Mouse (Mus musculus) forebrain, embryonic 13.5 days (tissue): ENCODE measurements at regions not wholly inside any gene's neighbourhood (a gene's known extent, or its start where the extent isn't known, plus 50 kb on each side); places are given as distances from the start of the nearest gene placed in this dataset.

Experiments
- ATAC-seq: fragments of 200-750 bp; cut with Nextera tagmentation; 2 replicates; pipeline ENCODE4 v1.8.0; 2017
- H3K27ac ChIP-seq: fragments of 300-500 bp; sonication (generic); 2 replicates; pipeline ENCODE4 v1.5.1; 2015; ENCODE audit warnings: inconsistent platforms, mild to moderate bottlenecking, moderate library complexity
- H3K27me3 ChIP-seq: fragments of 300-500 bp; sonication (generic); 2 replicates; pipeline ENCODE4 v1.6.1; 2015; ENCODE audit warnings: mild to moderate bottlenecking, inconsistent platforms
- H3K36me3 ChIP-seq: fragments of 300-500 bp; sonication (generic); 2 replicates; pipeline ENCODE4 v1.6.1; 2015; ENCODE audit warnings: mild to moderate bottlenecking, inconsistent platforms; ENCODE audit not compliant: poor library complexity, severe bottlenecking
- H3K4me1 ChIP-seq: fragments of 300-500 bp; sonication (generic); 2 replicates; pipeline ENCODE4 v1.6.1; 2015; ENCODE audit warnings: inconsistent platforms
- H3K4me2 ChIP-seq: fragments of 300-500 bp; sonication (generic); 2 replicates; pipeline ENCODE4 v1.6.1; 2015; ENCODE audit warnings: inconsistent platforms, mild to moderate bottlenecking, moderate library complexity
- H3K4me3 ChIP-seq: fragments of 300-500 bp; sonication (generic); 2 replicates; pipeline ENCODE4 v1.5.1; 2015; ENCODE audit warnings: mild to moderate bottlenecking, inconsistent platforms
- H3K9ac ChIP-seq: fragments of 300-500 bp; sonication (generic); 2 replicates; pipeline ENCODE4 v1.6.1; 2015; ENCODE audit warnings: mild to moderate bottlenecking, inconsistent platforms
- H3K9me3 ChIP-seq: fragments of 300-500 bp; sonication (generic); replicated peaks from 2 replicates; pipeline ENCODE4 v1.6.1; 2016; ENCODE audit warnings: inconsistent platforms
- WGBS: fragments of 180-500 bp; shearing (Covaris S2); methylation state at CpG from one replicate; pipeline ENCODE4 v1.1.7; 2015; 5-methylcytosine and 5-hydroxymethylcytosine counted together

- no peaks in the 10 kb centered on the region for H3K36me3 ChIP-seq
- peaks cover 9% of the 10 kb centered on the region; the same call in 1 of the 2 replicates for H3K4me1 ChIP-seq
- no peaks in the 10 kb centered on the region for H3K27me3 ChIP-seq
- no peak for ATAC-seq
- H3K4me3 ChIP-seq: no peak overlapping the region
- no peak overlapping the region for H3K27ac ChIP-seq
- no peaks in the 10 kb centered on the region for H3K9me3 ChIP-seq
- WGBS: 97% methylated on average over 3 of the region's 3 CpGs
- no peak overlapping the region for H3K9ac ChIP-seq
- no peak overlapping the region for H3K4me2 ChIP-seq
Observed at GRCm38 (mm10) chr10:96336271-96336670, 199.9 kb downstream of the Gm5426 start.

GRCm38 (mm10) chr10:96337088-96337666, 200.8 kb downstream of the Gm5426 start:
- Histone ChIP-seq H3K27ac (no peak overlapping the region), H3K4me3 (no peak overlapping the region), H3K9me3 (no peaks in the 10 kb centered on the region), H3K36me3 (no peaks in the 10 kb centered on the region), H3K4me2 (no peak overlapping the region), H3K4me1 (peaks cover 9% of the 10 kb centered on the region; the same call in 1 of the 2 replicates), H3K27me3 (no peaks in the 10 kb centered on the region), H3K9ac (no peak overlapping the region)
- peak; percentile 39 for ATAC-seq
- WGBS: 42% methylated on average over 9 of the region's 9 CpGs

GRCm38 (mm10) chr10:96337797-96338608, 201.6 kb downstream of the Gm5426 start:
- no peaks in the 10 kb centered on the region for H3K27me3 ChIP-seq
- H3K27ac ChIP-seq: no peak overlapping the region
- H3K4me1 ChIP-seq: 0 out of 2 replicates have a peak, but pooled peaks cover 5% of the 10 kb centered on the region
- no peaks in the 10 kb centered on the region for H3K9me3 ChIP-seq
- WGBS: 89% methylated on average over 7 of the region's 7 CpGs
- no peak overlapping the region for H3K9ac ChIP-seq
- no peaks in the 10 kb centered on the region for H3K36me3 ChIP-seq
- ATAC-seq: 0 out of 2 replicates have a peak, but pooled peaks have one; percentile 7
- H3K4me2 ChIP-seq: no peak overlapping the region
- no peak overlapping the region for H3K4me3 ChIP-seq

- H3K4me1 ChIP-seq: 0 out of 2 replicates have a peak, but pooled peaks cover 5% of the 10 kb centered on the region
- no peaks in the 10 kb centered on the region for H3K27me3 ChIP-seq
- H3K4me3 ChIP-seq: no peak overlapping the region
- H3K4me2 ChIP-seq: no peak overlapping the region
- no peak overlapping the region for H3K27ac ChIP-seq
- H3K36me3 ChIP-seq: no peaks in the 10 kb centered on the region
- no peaks in the 10 kb centered on the region for H3K9me3 ChIP-seq
- WGBS: 98% methylated on average over 2 of the region's 2 CpGs
- no peak for ATAC-seq
- no peak overlapping the region for H3K9ac ChIP-seq
Observed at GRCm38 (mm10) chr10:96338609-96338978, 202.2 kb downstream of the Gm5426 start.

- no peak for ATAC-seq
- Histone ChIP-seq H3K9ac (no peak overlapping the region), H3K4me1 (no peaks in the 10 kb centered on the region), H3K9me3 (no peaks in the 10 kb centered on the region), H3K36me3 (no peaks in the 10 kb centered on the region), H3K4me3 (no peak overlapping the region), H3K27ac (no peak overlapping the region), H3K4me2 (no peak overlapping the region), H3K27me3 (no peaks in the 10 kb centered on the region)
- 71% methylated on average over 3 of the region's 3 CpGs for WGBS
Observed at GRCm38 (mm10) chr10:96342476-96342875, 206.1 kb downstream of the Gm5426 start.

GRCm38 (mm10) chr10:96343666-96344065, 207.3 kb downstream of the Gm5426 start:
- WGBS: 84% methylated on average over 2 of the region's 2 CpGs

GRCm38 (mm10) chr10:96350692-96351091, 214.3 kb downstream of the Gm5426 start:
- Histone ChIP-seq H3K27ac (no peak overlapping the region), H3K4me2 (no peak overlapping the region), H3K36me3 (no peaks in the 10 kb centered on the region), H3K4me3 (no peak overlapping the region), H3K9me3 (no peaks in the 10 kb centered on the region), H3K4me1 (no peaks in the 10 kb centered on the region), H3K9ac (no peak overlapping the region), H3K27me3 (no peaks in the 10 kb centered on the region)
- 81% methylated on average over 4 of the region's 4 CpGs for WGBS
- no peak for ATAC-seq

More at GRCm38 (mm10) chr10:96343666-96344065, 207.3 kb downstream of the Gm5426 start:
- Histone ChIP-seq H3K9ac (no peak overlapping the region), H3K27me3 (no peaks in the 10 kb centered on the region), H3K9me3 (no peaks in the 10 kb centered on the region), H3K4me1 (no peaks in the 10 kb centered on the region), H3K27ac (no peak overlapping the region), H3K4me3 (no peak overlapping the region), H3K4me2 (no peak overlapping the region), H3K36me3 (no peaks in the 10 kb centered on the region)
- ATAC-seq: no peak

- Histone ChIP-seq H3K27me3 (no peaks in the 10 kb centered on the region), H3K36me3 (no peaks in the 10 kb centered on the region), H3K4me1 (no peaks in the 10 kb centered on the region), H3K27ac (no peak overlapping the region), H3K4me3 (no peak overlapping the region), H3K9ac (no peak overlapping the region), H3K4me2 (no peak overlapping the region), H3K9me3 (no peaks in the 10 kb centered on the region)
- 89% methylated on average over 7 of the region's 7 CpGs for WGBS
- ATAC-seq: no peak
Observed at GRCm38 (mm10) chr10:96351320-96351719, 214.9 kb downstream of the Gm5426 start.

GRCm38 (mm10) chr10:96356980-96357624, 220.7 kb downstream of the Gm5426 start:
- 93% methylated on average over 1 of the region's 1 CpGs for WGBS
- no peak overlapping the region for H3K9ac ChIP-seq

GRCm38 (mm10) chr10:96357632-96358031, 221.2 kb downstream of the Gm5426 start:
- no peaks in the 10 kb centered on the region for H3K36me3 ChIP-seq
- no peak overlapping the region for H3K4me3 ChIP-seq
- ATAC-seq: no peak
- H3K9me3 ChIP-seq: no peaks in the 10 kb centered on the region
- H3K9ac ChIP-seq: no peak overlapping the region
- WGBS: 59% methylated on average over 5 of the region's 5 CpGs
- no peaks in the 10 kb centered on the region for H3K4me1 ChIP-seq
- no peak overlapping the region for H3K4me2 ChIP-seq
- H3K27me3 ChIP-seq: no peaks in the 10 kb centered on the region
- H3K27ac ChIP-seq: no peak overlapping the region

More at GRCm38 (mm10) chr10:96356980-96357624, 220.7 kb downstream of the Gm5426 start:
- Histone ChIP-seq H3K9me3 (no peaks in the 10 kb centered on the region), H3K27me3 (no peaks in the 10 kb centered on the region), H3K4me2 (no peak overlapping the region), H3K4me1 (no peaks in the 10 kb centered on the region), H3K27ac (no peak overlapping the region), H3K36me3 (no peaks in the 10 kb centered on the region), H3K4me3 (no peak overlapping the region)
- ATAC-seq: no peak

- Histone ChIP-seq H3K4me3 (no peak overlapping the region), H3K9me3 (no peaks in the 10 kb centered on the region), H3K36me3 (no peaks in the 10 kb centered on the region), H3K9ac (no peak overlapping the region), H3K27me3 (no peaks in the 10 kb centered on the region), H3K4me2 (no peak overlapping the region), H3K27ac (no peak overlapping the region), H3K4me1 (no peaks in the 10 kb centered on the region)
- WGBS: 82% methylated on average over 2 of the region's 2 CpGs
- no peak for ATAC-seq
Observed at GRCm38 (mm10) chr10:96358984-96359383, 222.6 kb downstream of the Gm5426 start.

- peak; percentile 41; the same call in 1 of the 2 replicates for ATAC-seq
- no peak overlapping the region for H3K9ac ChIP-seq
- no peaks in the 10 kb centered on the region for H3K27me3 ChIP-seq
- H3K4me3 ChIP-seq: no peak overlapping the region
- H3K36me3 ChIP-seq: no peaks in the 10 kb centered on the region
- 47% methylated on average over 3 of the region's 3 CpGs for WGBS
- no peaks in the 10 kb centered on the region for H3K9me3 ChIP-seq
- no peak overlapping the region for H3K27ac ChIP-seq
- H3K4me1 ChIP-seq: no peaks in the 10 kb centered on the region
- H3K4me2 ChIP-seq: no peak overlapping the region
Observed at GRCm38 (mm10) chr10:96362211-96362610, 225.8 kb downstream of the Gm5426 start.
